Mouse (Mus musculus): Measurements from ENCODE around the gene Kcnmb3. TPM values are rescaled to one million over a fixed set of nuclear protein-coding genes. Genes with fewer than 3 reads are reported as not detected.

The Kcnmb3 gene
- polyA plus RNA-seq, 1 experiment from 2014 or later: 0.16 TPM

- Histone ChIP-seq H3K9ac (replicated peaks; ENCODE audit: low read depth, low read length) (no peak overlapping the region), H3K9me3 (ENCODE audit: control insufficient read depth, low read length) (no peaks in the 10 kb centered on the region), H3K36me3 (ENCODE audit: control insufficient read depth, insufficient read depth, low read length) (no peaks in the 10 kb centered on the region), H3K4me1 (ENCODE audit: control insufficient read depth, insufficient read depth, low read length) (no peaks in the 10 kb centered on the region), H3K27ac (ENCODE audit: low read depth, low read length) (no peak overlapping the region), H3K4me3 (ENCODE audit: low read depth, low read length) (no peak overlapping the region), H3K27me3 (ENCODE audit: control insufficient read depth, insufficient read depth, low read length) (no peaks in the 10 kb centered on the region), H3K4me2 (ENCODE audit: low read depth, low read length) (no peak overlapping the region)
- 90% methylated on average over 3 of the region's 3 CpGs for WGBS
- no peak for ATAC-seq (ENCODE audit: low read depth)
Observed at GRCm38 (mm10) chr3:32483035-32483434, 9.0 kb downstream of the Kcnmb3 start.

GRCm38 (mm10) chr3:32479961-32480360 is 12.1 kb downstream of the Kcnmb3 start:
- no peaks in the 10 kb centered on the region for H3K27me3 ChIP-seq (ENCODE audit: control insufficient read depth, insufficient read depth, low read length)
- no peaks in the 10 kb centered on the region for H3K4me1 ChIP-seq (ENCODE audit: control insufficient read depth, insufficient read depth, low read length)
- 87% methylated on average over 7 of the region's 7 CpGs for WGBS
- H3K4me3 ChIP-seq (ENCODE audit: low read depth, low read length): no peak overlapping the region
- no peak overlapping the region for H3K4me2 ChIP-seq (ENCODE audit: low read depth, low read length)
- H3K36me3 ChIP-seq (ENCODE audit: control insufficient read depth, insufficient read depth, low read length): no peaks in the 10 kb centered on the region
- no peak for ATAC-seq (ENCODE audit: low read depth)
- H3K9me3 ChIP-seq (ENCODE audit: control insufficient read depth, low read length): no peaks in the 10 kb centered on the region
- H3K9ac ChIP-seq (replicated peaks; ENCODE audit: low read depth, low read length): no peak overlapping the region
- H3K27ac ChIP-seq (ENCODE audit: low read depth, low read length): no peak overlapping the region

GRCm38 (mm10) chr3:32473184-32473583 is 18.8 kb downstream of the Kcnmb3 start:
- 74% methylated on average over 10 of the region's 10 CpGs for WGBS
- H3K27me3 ChIP-seq (ENCODE audit: control insufficient read depth, insufficient read depth, low read length): no peaks in the 10 kb centered on the region
- no peak overlapping the region for H3K4me3 ChIP-seq (ENCODE audit: low read depth, low read length)
- no peak for ATAC-seq (ENCODE audit: low read depth)
- no peaks in the 10 kb centered on the region for H3K9me3 ChIP-seq (ENCODE audit: control insufficient read depth, low read length)
- H3K9ac ChIP-seq (replicated peaks; ENCODE audit: low read depth, low read length): no peak overlapping the region
- no peaks in the 10 kb centered on the region for H3K4me1 ChIP-seq (ENCODE audit: control insufficient read depth, insufficient read depth, low read length)
- no peak overlapping the region for H3K27ac ChIP-seq (ENCODE audit: low read depth, low read length)
- no peaks in the 10 kb centered on the region for H3K36me3 ChIP-seq (ENCODE audit: control insufficient read depth, insufficient read depth, low read length)
- H3K4me2 ChIP-seq (ENCODE audit: low read depth, low read length): no peak overlapping the region

DNA sequence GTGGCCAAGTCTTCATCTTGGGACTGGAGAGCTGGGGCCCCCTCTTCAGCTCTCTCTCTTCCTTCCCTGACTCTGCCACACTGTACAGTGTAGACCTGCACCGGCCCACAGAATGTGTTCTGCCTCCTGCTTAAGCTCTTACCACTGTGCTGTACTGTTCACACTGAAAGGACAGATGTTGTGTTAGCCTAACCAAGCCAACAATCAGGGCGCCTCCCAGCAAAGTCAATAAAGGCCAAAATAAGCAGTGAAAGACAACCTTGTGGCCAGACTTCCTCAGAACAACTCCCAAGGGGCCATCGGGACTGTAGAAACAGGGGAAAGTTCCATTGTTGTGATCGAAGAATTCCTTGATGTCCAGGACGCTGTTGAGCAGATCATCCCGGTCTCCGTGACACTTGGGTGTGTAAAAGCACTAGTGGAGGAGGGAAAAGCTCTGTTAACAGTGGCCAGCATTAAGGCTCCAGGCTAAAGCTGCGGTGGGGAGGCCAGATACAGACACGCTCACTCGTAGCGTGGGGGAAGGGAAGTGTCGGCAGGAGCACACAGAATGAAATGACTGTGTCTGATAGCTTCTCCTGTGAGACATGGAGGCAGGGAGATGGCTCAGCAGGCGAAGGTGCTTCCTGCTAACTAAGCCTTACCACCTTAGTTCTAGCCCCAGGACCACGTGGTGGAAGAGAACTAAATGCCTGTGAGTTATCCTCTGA is 19.7 kb downstream of the Kcnmb3 start:
- ATAC-seq (ENCODE audit: low read depth): peak; percentile 47; the same call in 1 of the 2 replicates
- H3K4me1 ChIP-seq (ENCODE audit: control insufficient read depth, insufficient read depth, low read length): no peaks in the 10 kb centered on the region
- no peaks in the 10 kb centered on the region for H3K36me3 ChIP-seq (ENCODE audit: control insufficient read depth, insufficient read depth, low read length)
- no peaks in the 10 kb centered on the region for H3K9me3 ChIP-seq (ENCODE audit: control insufficient read depth, low read length)
- H3K4me3 ChIP-seq (ENCODE audit: low read depth, low read length): no peak overlapping the region
- no peak overlapping the region for H3K9ac ChIP-seq (replicated peaks; ENCODE audit: low read depth, low read length)
- H3K27ac ChIP-seq (ENCODE audit: low read depth, low read length): no peak overlapping the region
- H3K4me2 ChIP-seq (ENCODE audit: low read depth, low read length): no peak overlapping the region
- 73% methylated on average over 14 of the region's 14 CpGs for WGBS
- no peaks in the 10 kb centered on the region for H3K27me3 ChIP-seq (ENCODE audit: control insufficient read depth, insufficient read depth, low read length)

DNA sequence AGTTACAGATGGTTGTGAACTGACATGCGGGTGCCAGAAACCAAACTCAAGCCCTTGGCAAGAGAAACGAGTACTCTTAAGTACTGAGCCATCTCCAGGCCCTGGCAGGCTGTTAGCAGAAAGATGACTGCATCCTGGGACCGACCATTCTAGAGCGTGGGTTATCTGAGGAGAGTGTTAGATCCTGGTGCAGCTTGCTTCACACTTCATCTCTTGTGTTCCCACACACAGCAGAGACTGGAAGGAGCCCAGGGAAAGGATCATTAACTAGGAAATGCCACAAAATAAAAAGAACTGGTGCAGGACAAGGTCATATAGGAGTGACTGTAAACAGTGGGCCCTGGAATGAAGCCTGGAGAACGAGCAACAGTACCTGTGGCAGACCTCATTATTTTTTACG is 20.9 kb downstream of the Kcnmb3 start:
- H3K9me3 ChIP-seq (ENCODE audit: control insufficient read depth, low read length): no peaks in the 10 kb centered on the region
- H3K27me3 ChIP-seq (ENCODE audit: control insufficient read depth, insufficient read depth, low read length): no peaks in the 10 kb centered on the region
- H3K4me3 ChIP-seq (ENCODE audit: low read depth, low read length): no peak overlapping the region
- 77% methylated on average over 6 of the region's 6 CpGs for WGBS
- H3K4me2 ChIP-seq (ENCODE audit: low read depth, low read length): no peak overlapping the region
- H3K27ac ChIP-seq (ENCODE audit: low read depth, low read length): no peak overlapping the region
- no peaks in the 10 kb centered on the region for H3K36me3 ChIP-seq (ENCODE audit: control insufficient read depth, insufficient read depth, low read length)
- ATAC-seq (ENCODE audit: low read depth): peak; percentile 26; the same call in 1 of the 2 replicates
- no peak overlapping the region for H3K9ac ChIP-seq (replicated peaks; ENCODE audit: low read depth, low read length)
- H3K4me1 ChIP-seq (ENCODE audit: control insufficient read depth, insufficient read depth, low read length): no peaks in the 10 kb centered on the region

GRCm38 (mm10) chr3:32470449-32470848 is 21.6 kb downstream of the Kcnmb3 start:
- 63% methylated on average over 7 of the region's 7 CpGs for WGBS
- H3K27me3 ChIP-seq (ENCODE audit: control insufficient read depth, insufficient read depth, low read length): no peaks in the 10 kb centered on the region
- H3K4me3 ChIP-seq (ENCODE audit: low read depth, low read length): no peak overlapping the region
- no peaks in the 10 kb centered on the region for H3K4me1 ChIP-seq (ENCODE audit: control insufficient read depth, insufficient read depth, low read length)
- H3K27ac ChIP-seq (ENCODE audit: low read depth, low read length): no peak overlapping the region
- H3K9ac ChIP-seq (replicated peaks; ENCODE audit: low read depth, low read length): no peak overlapping the region
- no peak for ATAC-seq (ENCODE audit: low read depth)
- no peaks in the 10 kb centered on the region for H3K9me3 ChIP-seq (ENCODE audit: control insufficient read depth, low read length)
- H3K36me3 ChIP-seq (ENCODE audit: control insufficient read depth, insufficient read depth, low read length): no peaks in the 10 kb centered on the region
- H3K4me2 ChIP-seq (ENCODE audit: low read depth, low read length): no peak overlapping the region

GRCm38 (mm10) chr3:32468411-32468810 is 23.6 kb downstream of the Kcnmb3 start:
- no peaks in the 10 kb centered on the region for H3K27me3 ChIP-seq (ENCODE audit: control insufficient read depth, insufficient read depth, low read length)
- H3K36me3 ChIP-seq (ENCODE audit: control insufficient read depth, insufficient read depth, low read length): no peaks in the 10 kb centered on the region; the same call in 1 of the 2 replicates
- H3K4me3 ChIP-seq (ENCODE audit: low read depth, low read length): no peak overlapping the region
- no peak overlapping the region for H3K4me2 ChIP-seq (ENCODE audit: low read depth, low read length)
- no peak for ATAC-seq (ENCODE audit: low read depth)
- H3K4me1 ChIP-seq (ENCODE audit: control insufficient read depth, insufficient read depth, low read length): no peaks in the 10 kb centered on the region
- 71% methylated on average over 4 of the region's 4 CpGs for WGBS
- no peaks in the 10 kb centered on the region for H3K9me3 ChIP-seq (ENCODE audit: control insufficient read depth, low read length)
- H3K27ac ChIP-seq (ENCODE audit: low read depth, low read length): no peak overlapping the region
- H3K9ac ChIP-seq (replicated peaks; ENCODE audit: low read depth, low read length): no peak overlapping the region

DNA sequence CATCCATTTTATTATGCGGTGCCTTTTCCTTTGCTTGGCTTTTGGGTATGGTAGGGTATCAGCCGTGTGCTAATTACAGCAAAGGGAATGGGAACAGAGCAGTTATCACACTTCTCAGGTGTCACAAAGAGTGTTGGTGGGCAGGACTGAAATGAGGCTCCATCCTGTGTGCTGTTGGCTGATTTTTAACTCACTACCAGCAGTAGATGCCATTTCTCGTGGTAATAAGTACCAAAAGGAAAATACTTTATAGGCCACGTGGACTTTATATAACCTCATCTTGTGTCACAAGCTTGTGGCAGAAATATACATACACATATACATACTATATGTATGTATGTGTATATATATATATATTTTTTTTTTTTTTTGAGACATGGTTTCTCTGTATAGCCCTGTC is 24.7 kb downstream of the Kcnmb3 start:
- Histone ChIP-seq H3K4me1 (ENCODE audit: control insufficient read depth, insufficient read depth, low read length) (no peaks in the 10 kb centered on the region), H3K9ac (replicated peaks; ENCODE audit: low read depth, low read length) (no peak overlapping the region), H3K4me3 (ENCODE audit: low read depth, low read length) (no peak overlapping the region), H3K4me2 (ENCODE audit: low read depth, low read length) (no peak overlapping the region), H3K9me3 (ENCODE audit: control insufficient read depth, low read length) (no peaks in the 10 kb centered on the region), H3K27me3 (ENCODE audit: control insufficient read depth, insufficient read depth, low read length) (no peaks in the 10 kb centered on the region), H3K36me3 (ENCODE audit: control insufficient read depth, insufficient read depth, low read length) (peaks cover 10% of the 10 kb centered on the region), H3K27ac (ENCODE audit: low read depth, low read length) (no peak overlapping the region)
- no peak for ATAC-seq (ENCODE audit: low read depth)
- 97% methylated on average over 4 of the region's 4 CpGs for WGBS

DNA sequence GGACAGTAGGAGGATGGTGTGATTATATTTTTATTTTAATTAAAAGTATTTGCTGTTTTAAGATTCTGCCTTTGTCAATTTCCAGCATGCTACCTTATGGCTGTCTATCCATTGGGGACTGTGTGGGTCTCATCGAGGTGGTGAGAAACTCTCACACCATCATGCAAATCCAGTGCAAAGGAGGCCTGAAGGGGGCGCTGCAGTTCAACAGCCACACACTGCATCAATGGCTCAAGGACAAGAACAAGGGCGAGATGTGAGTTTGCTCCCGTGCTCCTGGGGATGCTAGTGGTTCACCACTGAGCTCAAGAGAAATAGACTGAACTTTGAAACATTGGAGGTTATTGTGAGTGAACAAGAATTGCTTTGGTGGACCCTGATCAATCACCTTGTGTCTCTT is 32.3 kb downstream of the Kcnmb3 start:
- Histone ChIP-seq H3K4me2 (ENCODE audit: low read depth, low read length) (no peak overlapping the region), H3K9ac (replicated peaks; ENCODE audit: low read depth, low read length) (no peak overlapping the region), H3K4me3 (ENCODE audit: low read depth, low read length) (no peak overlapping the region), H3K4me1 (ENCODE audit: control insufficient read depth, insufficient read depth, low read length) (no peaks in the 10 kb centered on the region), H3K36me3 (ENCODE audit: control insufficient read depth, insufficient read depth, low read length) (peaks cover 49% of the 10 kb centered on the region), H3K9me3 (ENCODE audit: control insufficient read depth, low read length) (no peaks in the 10 kb centered on the region), H3K27me3 (ENCODE audit: control insufficient read depth, insufficient read depth, low read length) (no peaks in the 10 kb centered on the region), H3K27ac (ENCODE audit: low read depth, low read length) (no peak overlapping the region)
- 66% methylated on average over 4 of the region's 4 CpGs for WGBS
- no peak for ATAC-seq (ENCODE audit: low read depth)
